Mouse (Mus musculus): ENCODE data around the gene Alg2. TPM values are rescaled to one million over a fixed set of nuclear protein-coding genes. Genes with fewer than 3 reads are reported as not detected.

Alg2 gene
- 1 to 10 TPM; 9.3 to 9.6 TPM for total RNA-seq (2021)
- long read RNA-seq, experiment 1, partial matches to known transcripts, result 0 of 3 reads
- long read RNA-seq, experiment 1, other reads (novel, unspliced or antisense), result 1 of 3 reads
- long read RNA-seq, experiment 2, transcript Alg2-201 (2 exons, 3,021 nt), result major isoform, 12 of 12 reads
- long read RNA-seq, experiment 2, partial matches to known transcripts, result 0 of 12 reads
- long read RNA-seq, experiment 2, other reads (novel, unspliced or antisense), result 0 of 12 reads

DNA sequence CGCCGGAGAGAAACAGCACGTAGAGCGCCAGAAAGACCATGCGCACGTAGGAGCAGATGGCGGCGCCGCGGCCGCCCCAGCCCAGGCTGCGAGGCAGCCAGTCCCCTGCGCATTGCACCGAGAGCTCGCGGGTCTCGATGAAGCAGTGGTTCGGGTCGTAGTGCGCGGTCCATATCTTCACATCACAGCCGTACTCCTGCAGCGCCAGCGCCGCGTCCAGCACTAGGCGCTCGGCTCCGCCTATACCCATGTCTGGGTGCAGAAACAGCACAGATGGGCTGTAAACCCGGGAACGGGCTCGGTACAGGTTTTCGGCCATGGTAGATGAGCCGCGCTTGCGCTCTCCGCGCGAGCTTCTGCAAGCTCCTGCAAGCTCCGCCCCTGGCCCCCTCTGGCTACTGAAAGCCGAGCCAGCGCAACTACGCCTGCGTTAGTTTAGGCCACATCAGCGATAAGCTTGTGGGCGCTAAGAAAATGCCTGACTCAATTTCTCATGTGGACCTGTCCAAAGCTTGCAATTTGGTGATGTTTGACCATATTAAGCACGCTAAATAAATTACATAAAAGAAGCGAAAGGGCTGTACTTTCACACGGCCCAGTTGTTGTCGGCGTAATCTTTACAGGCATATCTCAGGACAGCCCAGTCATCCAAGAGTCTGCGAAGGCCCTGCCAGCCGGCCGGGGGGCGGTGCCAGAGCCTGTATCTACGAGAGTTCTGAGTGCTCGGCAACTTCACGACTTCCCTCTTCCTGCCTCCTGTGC lies at the start of gene Alg2, which contains the start of gene Sec61b:
Gene Alg2 (minus strand): TSS at position 366 of the 762 bp plus-strand sequence.
Gene Sec61b (plus strand): TSS at position 691 of the 762 bp plus-strand sequence.
- DNase-seq, result peak; percentile 96

DNA sequence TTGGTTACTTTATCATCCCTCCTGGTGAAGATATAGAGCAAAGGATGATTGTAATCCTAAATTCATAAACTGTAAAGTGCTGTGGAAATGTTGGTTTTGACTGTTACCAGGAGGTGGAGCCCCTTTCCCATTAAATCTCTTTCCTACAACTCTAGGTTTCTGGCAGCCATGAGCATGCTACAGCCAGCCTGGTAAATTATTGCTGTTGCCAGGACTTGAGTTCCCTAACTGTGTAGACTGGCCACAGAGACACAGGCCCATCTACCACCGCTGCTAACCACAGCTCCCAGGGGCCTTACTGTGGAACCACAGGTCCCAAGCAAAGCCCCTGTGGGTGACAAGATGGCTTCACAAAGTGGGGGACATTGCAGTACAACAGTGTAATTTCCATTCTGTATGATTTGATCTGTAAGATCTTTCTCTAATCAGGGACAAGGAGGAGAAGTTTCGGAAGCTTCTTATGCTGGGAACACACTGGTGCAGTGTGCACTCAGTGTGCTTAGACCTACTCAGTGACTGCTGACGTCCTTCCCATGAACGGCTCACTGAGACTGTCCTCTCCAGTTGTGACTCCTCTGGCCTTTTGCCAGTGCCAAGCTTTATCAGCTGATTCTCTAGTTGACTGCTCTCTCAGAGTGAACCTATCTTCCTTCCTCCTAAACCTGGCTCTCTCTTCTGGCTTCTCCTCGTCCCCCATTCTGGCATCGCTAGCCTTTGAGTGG lies 47.9 kb upstream of the Alg2 start:
- no peak for DNase-seq

DNA sequence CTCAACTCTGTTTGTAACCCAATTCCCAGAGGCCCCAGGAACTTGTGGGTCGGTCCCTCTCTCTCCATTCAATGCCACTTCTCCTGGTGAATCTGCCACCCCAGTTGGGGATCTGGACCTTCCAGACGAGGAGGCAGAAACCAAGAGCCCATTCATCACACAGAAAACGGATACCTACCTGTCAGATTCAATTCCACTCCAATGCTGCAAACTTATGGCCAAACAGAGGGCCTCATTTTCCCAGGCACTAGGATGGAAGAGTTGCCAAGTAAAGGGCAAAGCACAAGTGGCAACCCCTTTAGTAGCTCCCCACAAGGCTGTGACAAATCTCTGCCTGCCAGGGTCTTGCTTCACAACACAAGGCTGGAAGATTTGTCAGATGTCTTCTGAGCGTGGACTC lies 45.9 kb upstream of the Alg2 start:
- DNase-seq, result no peak

DNA sequence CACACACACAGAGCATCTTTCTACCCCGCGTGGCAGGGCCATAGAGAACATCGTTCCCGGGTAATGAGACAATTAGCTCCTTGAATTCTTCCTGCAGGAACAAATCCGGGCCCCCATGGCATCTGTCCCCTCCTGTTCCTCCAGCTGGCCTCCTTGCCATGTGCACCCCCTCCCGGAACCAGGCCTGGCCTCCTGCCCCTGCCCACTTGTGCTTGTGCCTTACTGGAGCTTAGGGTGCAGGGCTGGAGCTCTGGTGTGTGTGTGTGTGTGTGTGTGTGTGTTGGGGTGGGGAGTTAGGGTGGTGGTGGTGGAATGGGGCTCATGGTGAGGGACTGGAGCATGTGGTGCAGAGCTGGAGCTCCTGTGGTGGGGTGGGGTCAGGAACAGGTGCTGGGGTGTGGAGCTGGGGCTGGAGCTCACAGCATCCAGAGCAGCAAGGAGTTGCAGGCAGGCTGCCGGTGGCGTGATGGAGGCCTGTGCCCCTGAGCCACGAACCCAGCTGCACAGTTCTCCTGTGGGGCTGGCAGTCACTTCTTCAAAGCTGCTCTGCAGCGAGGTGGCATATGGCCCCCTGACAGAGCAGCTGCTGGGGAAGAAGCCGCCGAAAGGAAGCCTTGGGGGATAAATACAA lies 44.5 kb upstream of the Alg2 start:
- no peak for DNase-seq

DNA sequence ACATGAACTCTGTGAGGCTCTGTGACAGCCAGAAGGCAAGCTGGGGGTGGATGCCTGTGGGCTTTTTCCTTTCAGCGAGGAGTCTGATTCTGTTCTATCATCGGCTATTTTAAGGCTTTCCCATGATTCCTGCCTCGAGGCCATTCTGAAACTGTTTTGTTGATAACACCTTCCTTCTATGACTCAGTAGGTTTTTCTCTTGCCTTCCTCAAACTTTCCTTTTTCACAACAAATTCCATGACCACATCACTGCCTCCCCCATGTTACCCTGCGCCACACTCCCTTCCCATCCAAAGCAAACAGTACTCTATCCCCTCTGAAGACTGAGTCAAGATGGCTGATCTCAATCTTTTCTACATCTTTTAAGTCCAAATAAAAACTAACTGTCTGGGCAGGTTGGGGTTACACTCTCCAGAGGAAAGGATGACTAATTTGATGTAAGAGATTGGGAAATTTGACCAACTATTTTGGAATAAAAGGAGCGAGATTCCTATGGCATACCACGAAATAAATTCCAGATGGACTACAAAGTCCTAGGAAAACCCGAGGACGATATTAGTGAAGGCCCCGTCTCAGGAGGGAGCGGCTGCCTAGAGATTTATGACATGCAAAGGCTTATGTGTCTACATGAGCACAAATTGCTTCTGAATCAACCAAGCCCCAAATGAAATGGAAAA lies 30.8 kb upstream of the Alg2 start:
- DNase-seq, result no peak

DNA sequence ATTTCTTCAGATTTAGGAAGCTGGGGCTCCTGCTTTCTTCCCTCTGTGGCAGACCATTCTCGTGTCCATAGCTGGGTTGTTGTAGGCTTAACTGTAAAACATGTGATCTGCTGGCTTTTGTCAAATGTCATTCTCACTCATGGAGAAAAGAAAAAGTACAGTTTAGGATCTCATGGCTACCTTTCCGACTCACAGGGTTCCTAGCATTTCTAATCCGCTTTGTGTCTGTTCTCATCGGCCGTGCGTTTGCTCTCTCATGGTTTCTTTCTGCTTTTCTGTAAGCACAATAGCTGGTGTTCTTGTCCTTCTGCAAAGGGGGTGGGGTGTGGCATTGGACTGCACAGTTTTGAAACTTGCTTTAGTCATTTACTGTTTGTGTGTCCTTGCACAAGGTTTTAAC lies 28.9 kb upstream of the Alg2 start:
- DNase-seq, result no peak

DNA sequence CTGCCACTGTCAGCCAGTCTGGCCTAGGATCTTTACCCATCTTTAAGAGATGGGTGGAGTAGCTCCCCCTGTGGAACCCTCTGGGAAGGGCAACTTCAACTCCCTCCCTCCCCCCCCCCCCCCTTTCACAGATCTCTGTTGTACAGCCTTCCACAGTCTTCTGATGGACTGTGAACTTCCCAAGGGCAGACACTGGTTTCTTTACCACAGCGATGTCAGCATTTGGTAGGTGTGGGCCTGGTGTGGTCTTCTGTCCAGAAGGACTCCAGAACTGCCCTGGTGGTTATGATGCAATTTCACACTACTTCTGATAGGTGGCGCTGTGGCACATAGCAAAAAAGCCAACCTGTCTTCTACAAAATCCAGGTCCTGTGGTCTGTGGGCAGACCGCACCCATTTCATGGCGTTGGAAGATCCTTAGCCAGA lies 28.4 kb upstream of the Alg2 start:
- DNase-seq, result no peak

DNA sequence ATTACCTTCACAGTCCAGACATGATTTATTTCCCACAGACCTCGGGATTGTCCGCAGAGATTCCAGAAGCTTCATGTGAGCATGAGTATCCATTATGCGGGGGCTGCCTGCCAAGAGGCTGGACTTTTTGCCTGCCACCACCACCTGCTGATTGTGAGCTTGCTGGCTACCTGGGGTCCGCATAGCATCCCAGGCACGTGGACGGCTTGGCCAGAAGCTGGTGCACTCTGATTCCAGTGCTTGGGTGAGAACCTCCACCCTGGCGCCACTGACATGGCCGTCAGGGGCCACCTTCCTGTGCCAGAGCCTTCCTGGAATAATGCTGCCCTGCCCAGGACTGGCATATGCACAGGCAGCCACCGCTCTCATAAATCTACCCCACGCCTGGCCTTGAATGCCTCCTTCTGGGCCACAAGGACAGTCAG lies 25.0 kb upstream of the Alg2 start:
- peak; percentile 85 for DNase-seq

DNA sequence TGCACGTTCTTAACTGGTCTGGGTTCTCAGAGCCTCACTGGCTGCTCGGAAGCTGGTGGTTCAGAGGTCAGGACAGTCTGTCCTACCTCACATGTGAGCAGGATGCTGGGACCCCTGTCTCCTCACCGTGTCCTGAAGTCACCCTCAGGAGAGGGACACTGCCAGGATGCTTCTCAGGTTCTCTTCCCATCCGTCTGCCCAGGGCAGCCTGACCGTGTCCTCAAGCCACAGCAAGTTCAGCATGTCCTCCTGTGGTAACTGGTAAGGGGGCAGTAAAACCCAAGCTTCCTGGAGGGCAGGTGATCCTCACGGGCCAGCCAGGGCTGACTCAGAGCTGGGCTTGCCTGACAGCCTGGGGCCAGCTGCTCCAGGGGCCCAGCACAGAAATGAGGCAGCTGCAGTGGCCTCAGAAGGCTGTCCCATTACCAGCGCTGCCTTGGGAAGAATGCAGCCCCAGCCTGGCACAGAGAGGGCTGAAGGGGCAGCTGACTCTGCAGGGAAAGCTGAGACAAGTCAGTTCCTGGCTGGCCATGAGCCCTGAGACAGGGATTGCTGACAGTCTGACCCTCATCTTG lies 23.8 kb upstream of the Alg2 start:
- peak; percentile 90 for DNase-seq

DNA sequence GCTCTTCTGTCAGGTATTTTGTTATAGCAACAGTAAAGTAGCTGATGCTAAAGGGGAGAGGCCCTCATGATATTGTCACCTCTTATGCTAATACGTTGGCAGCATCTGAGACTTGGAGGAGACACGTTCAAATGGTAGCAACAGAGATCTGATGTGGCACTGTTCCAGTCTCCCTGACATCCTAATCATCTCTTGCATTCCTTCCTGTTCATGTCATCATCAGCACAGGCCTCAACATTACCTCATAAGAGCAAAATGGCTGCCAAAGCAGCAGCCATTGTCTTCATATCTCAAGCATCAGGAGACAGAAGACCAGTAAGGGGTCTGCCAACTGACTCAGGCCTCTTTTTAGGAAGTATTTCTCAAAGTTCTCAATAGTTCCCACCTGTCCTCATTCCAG lies 20.6 kb upstream of the Alg2 start:
- no peak for DNase-seq

DNA sequence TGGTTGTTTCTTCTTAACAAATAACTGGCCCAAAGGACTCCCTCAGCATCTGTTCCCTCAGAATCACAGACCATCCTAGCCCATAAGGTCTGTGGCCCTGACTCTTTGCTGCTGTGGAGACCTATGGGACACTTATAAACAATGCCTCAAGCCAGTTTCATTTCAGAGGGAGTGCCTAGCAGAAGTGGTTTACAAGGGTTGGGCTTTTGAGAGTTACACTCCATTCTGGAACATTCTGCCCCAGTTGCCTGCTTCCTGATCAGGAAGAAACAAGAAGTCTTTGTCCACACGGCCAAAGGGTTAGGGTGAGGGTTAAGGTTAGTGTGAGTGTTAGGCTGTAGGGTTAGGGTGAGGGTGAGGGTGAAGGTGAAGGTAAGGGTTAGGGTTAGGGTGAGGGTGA lies 20.0 kb upstream of the Alg2 start:
- no peak for DNase-seq

DNA sequence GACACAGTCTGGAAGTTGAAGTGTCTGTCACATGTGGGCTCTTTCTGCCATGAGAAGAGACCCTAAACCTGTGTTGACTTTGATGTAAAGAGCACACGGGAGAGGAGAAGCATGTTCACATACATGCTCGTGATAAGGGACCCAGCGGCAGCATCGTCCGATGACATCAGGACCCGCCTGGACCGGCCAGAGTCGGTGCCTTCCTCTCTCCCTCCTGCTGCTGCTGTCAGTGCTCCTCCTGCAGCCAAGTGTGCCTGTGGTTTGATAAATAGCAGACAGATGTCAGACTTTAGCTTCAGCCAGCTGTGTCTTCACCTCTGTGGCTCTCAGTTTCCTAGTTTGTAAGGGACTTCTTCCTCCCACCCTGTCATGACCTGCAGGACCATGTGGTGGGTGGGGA lies 19.3 kb upstream of the Alg2 start:
- DNase-seq, result no peak

DNA sequence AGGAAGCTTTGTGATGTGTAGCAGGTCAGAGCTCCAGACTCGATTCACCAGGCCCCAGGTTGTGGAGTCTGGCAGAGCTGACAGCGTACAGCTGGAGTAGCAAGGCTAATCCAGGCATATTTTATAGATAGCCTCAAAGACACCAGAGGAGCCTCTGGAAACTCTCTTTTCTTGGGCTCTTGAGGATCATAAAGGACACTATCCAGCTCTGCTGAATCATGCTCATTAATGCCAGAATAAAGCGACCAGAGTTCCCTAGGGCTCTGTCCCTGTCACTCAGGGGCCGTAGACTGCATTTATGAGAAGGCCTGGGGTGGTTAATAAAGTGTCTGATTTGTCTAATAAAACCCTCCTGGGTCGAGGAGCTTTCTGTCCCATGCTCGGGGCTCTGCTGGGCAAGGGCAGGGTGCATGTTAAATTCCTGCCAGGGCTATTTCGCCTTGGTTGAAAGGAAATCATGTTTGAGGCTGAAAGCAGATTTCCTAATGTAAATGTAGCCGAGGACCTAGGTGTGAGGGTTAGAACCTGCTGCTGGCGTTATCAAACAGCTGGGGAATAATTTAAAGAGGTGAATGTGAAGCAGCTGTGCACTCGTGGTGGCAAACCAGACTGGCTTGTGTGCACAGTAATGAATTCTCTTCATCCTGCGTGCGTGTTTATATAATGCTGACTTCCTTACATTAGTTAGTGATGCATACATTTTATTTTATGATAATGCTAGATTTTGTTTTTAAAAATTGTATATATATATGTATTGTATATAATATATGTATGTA lies 18.4 kb upstream of the Alg2 start:
- no peak for DNase-seq

DNA sequence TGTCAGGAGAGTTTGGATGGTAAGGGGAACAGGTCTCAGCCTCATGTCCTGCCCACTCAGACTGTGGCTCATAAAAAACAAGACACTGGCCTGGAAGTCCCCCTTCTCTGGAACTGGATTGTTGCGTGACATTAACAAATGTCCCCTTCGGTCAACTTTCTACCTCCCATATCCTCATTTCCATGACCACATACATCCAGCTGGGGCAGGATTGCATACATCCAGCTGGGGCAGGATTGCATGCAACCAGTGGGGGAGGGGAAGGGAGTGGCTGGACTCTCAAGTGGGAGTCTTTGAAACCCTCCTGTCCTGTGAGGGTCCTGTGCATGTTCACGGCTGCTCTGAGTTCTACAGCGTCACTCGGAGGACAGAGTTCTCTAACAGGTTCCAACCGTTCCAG lies 17.1 kb upstream of the Alg2 start:
- DNase-seq, result no peak

DNA sequence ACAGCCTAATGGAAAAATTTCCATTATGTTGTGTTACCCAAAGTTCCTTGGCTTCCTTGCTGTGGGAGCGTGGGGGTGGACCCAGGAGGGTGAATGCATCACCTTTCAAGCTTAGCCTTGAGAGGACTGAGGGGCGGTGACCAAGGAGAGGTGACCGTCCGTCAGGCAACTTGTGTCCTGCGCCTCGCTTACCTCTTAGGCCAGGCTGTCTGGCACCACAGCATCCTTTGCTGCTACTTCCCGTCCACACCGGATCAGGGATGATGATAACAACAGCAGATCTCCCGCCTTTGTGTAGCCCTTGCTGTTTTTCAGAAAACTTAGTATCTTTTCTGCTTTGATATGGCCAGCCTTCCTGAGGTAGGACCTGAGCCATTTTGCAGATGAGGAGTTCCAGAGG lies 6.4 kb upstream of the Alg2 start:
- DNase-seq, result no peak

DNA sequence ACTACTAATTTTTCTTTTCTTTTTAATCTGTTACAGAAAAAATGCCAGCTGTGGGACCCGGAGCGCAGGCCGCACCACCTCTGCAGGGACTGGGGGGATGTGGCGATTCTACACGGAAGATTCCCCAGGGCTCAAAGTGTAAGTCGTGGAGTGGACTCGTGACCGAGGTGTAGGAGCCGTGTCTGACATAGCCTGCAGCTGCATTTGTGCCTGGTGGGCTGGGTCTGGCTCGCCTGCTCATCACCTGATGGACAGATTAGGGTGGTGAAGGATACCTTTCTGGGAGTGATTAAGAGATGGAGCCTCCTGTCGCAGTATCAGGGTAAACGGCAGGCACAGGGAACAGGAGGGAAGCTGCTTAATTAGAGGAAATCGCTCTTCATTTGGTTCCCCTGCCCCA lies 6.0 kb upstream of the Alg2 start:
- no peak for DNase-seq

DNA sequence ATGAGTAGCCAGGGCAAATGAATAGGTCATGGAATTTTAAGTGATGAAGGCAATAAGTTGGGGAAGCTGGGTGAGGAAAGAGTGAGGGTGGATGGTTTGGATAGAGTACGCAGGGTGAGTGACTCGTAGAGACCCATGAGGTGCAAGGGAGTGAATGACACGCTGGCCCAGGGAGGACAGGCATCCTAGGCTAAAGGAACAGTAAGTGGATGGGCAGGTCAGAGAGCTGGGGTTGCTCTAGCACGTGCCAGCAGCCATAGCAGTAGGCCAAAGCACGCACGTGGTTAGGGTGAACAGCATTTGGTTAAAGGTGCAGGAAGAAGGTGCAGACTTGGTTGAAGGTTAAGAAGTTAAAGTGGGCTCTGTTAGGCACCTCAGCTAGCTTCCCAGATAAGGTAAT lies 3.4 kb upstream of the Alg2 start:
- no peak for DNase-seq

DNA sequence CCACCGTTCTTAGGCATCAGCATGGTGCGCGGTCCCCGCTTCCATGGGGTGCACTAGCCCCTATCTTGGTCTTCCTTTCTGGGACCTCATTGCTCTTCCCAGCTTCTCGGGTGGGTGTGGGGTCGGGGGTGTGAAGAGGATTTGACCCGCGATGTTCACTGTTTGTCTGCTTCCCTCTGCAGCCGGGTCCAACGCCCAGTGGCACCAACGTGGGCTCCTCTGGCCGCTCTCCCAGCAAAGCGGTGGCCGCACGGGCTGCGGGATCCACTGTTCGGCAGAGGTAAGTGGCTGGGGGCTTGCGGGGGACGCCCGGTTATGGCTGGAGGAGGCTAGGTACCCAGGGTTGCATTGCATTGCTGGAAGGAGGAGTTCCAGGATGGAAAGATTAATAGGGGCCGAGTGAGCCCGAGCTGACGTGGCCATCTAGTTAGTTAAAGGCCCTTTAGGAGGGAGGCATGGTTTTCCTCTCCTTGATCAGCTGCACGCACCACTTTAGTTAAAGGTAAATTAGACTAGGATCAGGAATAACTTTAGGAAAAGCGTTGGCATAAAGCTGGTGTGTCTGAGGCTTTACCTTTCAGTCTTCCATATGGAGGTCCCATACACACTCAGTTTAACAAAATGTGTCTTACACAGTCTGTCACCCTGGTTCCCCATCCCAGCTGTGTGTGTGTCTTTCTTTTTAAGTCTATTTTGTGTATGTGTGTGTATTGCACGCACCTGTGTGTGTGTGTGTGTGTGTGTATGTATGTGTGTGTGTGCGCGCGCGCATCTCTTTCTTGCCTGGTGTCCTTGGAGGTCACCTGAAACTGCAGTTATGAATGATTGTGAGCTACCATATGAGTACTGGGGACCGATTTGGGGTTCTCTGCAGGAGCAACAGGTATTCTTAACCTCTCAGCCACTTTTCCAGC lies 854 bp upstream of the Alg2 start:
- DNase-seq, result no peak

DNA sequence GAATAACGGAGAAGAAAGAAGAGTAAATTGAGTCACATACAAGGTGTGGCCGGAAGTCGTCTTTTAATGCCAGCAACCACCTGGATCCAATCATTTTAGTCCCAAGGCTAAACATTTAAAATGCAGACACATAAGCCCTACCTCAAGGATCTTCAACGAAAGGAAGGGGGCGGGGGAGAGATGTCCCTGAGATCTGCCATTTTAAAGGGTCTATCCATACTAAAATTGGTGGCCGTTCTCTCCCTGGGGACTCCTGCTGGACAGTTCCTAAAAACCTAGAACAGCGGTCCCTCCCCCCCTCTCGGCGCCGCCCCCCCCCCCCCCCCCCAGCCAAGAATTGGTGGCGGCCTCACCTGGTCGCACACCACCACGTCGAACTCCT lies 556 bp downstream of the Alg2 start:
- no peak for DNase-seq

DNA sequence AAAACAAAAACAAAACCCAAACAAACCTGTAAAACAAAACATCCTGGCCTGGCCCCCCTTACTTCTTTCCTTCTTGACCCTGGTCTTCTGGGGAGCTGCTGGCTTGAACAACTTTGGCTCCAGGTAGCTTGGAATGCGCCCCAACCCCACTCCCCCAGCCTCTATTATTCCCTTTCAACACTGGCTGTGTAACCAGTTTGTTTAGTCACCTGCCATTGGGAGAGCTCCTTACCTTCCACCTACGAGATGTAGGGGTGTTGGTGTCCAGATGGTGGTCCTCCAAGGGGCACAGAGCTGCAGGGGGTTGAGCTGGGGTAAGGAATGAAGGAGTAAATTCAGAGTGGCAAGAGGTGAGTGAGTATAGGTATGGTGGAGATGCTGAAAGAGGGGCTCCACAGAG lies 6.9 kb downstream of the Alg2 start:
- no peak for DNase-seq
